Mouse (Mus musculus): ENCODE results near the gene Fto.

- no peak for TF ChIP-seq POLR2A (IDR thresholded peaks at IDR 0.05; ENCODE audit: low read depth, low read length)
- TF ChIP-seq CTCF (IDR thresholded peaks at IDR 0.05; ENCODE audit: extremely low read depth, insufficient read depth, insufficient read length, insufficient replicate concordance) = no peak
Measured at GRCm38 (mm10) chr8:91529699-91530098, 216.4 kb downstream of the Fto start.
